Mouse (Mus musculus) forebrain, embryonic 11.5 days (tissue): ENCODE results near the gene Rpl35a. TPM values are rescaled to one million over a fixed set of nuclear protein-coding genes. Genes with fewer than 3 reads are reported as not detected.

ENCODE experiments used
- ATAC-seq: fragments of 200-750 bp; cut with Nextera tagmentation; replicated peaks from 2 replicates; pipeline ENCODE4 v1.8.0; 2017; ENCODE audit warnings: moderate TSS enrichment; ENCODE audit not compliant: low FRiP score
- DNase-seq: peaks from one replicate; pipeline ENCODE4 v3.0.0-alpha.2; 2017; ENCODE audit warnings: low spot score
- H3K27ac ChIP-seq: fragments of 300-500 bp; sonication (generic); 2 replicates; pipeline ENCODE4 v1.5.1; 2014; ENCODE audit warnings: low read depth, low read length
- H3K27me3 ChIP-seq: fragments of 300-500 bp; sonication (generic); 2 replicates; pipeline ENCODE4 v1.6.1; 2014; ENCODE audit warnings: mild to moderate bottlenecking, low read length, mixed read lengths; ENCODE audit not compliant: control insufficient read depth, insufficient read depth
- H3K36me3 ChIP-seq: fragments of 300-500 bp; sonication (generic); 2 replicates; pipeline ENCODE4 v1.6.1; 2014; ENCODE audit warnings: mild to moderate bottlenecking, low read length, moderate library complexity, mixed read lengths; ENCODE audit not compliant: control insufficient read depth, insufficient read depth
- H3K4me1 ChIP-seq: fragments of 300-500 bp; sonication (generic); replicated peaks from 2 replicates; pipeline ENCODE4 v1.6.1; 2014; ENCODE audit warnings: low read length, mixed read lengths; ENCODE audit not compliant: control insufficient read depth, insufficient read depth
- H3K4me2 ChIP-seq: fragments of 300-500 bp; sonication (generic); 2 replicates; pipeline ENCODE4 v1.6.1; 2014; ENCODE audit warnings: low read depth, mild to moderate bottlenecking, low read length, moderate library complexity, mixed read lengths; ENCODE audit not compliant: severe bottlenecking
- H3K4me3 ChIP-seq: fragments of 300-500 bp; sonication (generic); 2 replicates; pipeline ENCODE4 v1.5.1; 2014; ENCODE audit warnings: low read depth, low read length
- H3K9ac ChIP-seq: fragments of 300-500 bp; sonication (generic); 2 replicates; pipeline ENCODE4 v1.6.1; 2014; ENCODE audit warnings: low read length
- H3K9me3 ChIP-seq: fragments of 300-500 bp; sonication (generic); 2 replicates; pipeline ENCODE4 v1.6.1; 2016; ENCODE audit warnings: low read length, mixed read lengths; ENCODE audit not compliant: control insufficient read depth
- WGBS: fragments of 180-500 bp; shearing (Covaris S2); extraction: QIAGEN DNeasy Blood & Tissue Kit; methylation state at CpG from one replicate; pipeline ENCODE4 v1.1.7; 2014; 5-methylcytosine and 5-hydroxymethylcytosine counted together
- polyA plus RNA-seq: library from polyadenylated mRNA; unstranded; fragments of >200 nt; fragmentation: Nextera tagmentation; extraction: Ambion mirVana; gene quantifications from 2 replicates; pipeline ENCODE4 v1.2.1, GENCODE M21; 2014

The Rpl35a gene
- polyA plus RNA-seq, 1 experiment from 2014 or later: 852 TPM

- H3K27ac ChIP-seq: no peak overlapping the region
- no peaks in the 10 kb centered on the region for H3K9me3 ChIP-seq
- ATAC-seq: no peak
- no peak overlapping the region for H3K4me2 ChIP-seq
- no peak for DNase-seq
- no peak overlapping the region for H3K9ac ChIP-seq
- H3K4me3 ChIP-seq: no peak overlapping the region
- H3K36me3 ChIP-seq: no peaks in the 10 kb centered on the region; the same call in 1 of the 2 replicates
- H3K4me1 ChIP-seq: no peaks in the 10 kb centered on the region
- H3K27me3 ChIP-seq: no peaks in the 10 kb centered on the region
- 93% methylated on average over 5 of the region's 5 CpGs for WGBS
Measured at GRCm38 (mm10) chr16:33017677-33018349, 38.4 kb upstream of the Rpl35a start.

GRCm38 (mm10) chr16:33019117-33019770 lies 37.0 kb upstream of the Rpl35a start:
- Histone ChIP-seq H3K4me1 (no peaks in the 10 kb centered on the region), H3K9me3 (no peaks in the 10 kb centered on the region), H3K27ac (no peak overlapping the region), H3K27me3 (no peaks in the 10 kb centered on the region), H3K36me3 (no peaks in the 10 kb centered on the region), H3K9ac (no peak overlapping the region), H3K4me2 (no peak overlapping the region), H3K4me3 (no peak overlapping the region)
- 80% methylated on average over 21 of the region's 21 CpGs for WGBS
- no peak for DNase-seq
- no peak for ATAC-seq

DNA sequence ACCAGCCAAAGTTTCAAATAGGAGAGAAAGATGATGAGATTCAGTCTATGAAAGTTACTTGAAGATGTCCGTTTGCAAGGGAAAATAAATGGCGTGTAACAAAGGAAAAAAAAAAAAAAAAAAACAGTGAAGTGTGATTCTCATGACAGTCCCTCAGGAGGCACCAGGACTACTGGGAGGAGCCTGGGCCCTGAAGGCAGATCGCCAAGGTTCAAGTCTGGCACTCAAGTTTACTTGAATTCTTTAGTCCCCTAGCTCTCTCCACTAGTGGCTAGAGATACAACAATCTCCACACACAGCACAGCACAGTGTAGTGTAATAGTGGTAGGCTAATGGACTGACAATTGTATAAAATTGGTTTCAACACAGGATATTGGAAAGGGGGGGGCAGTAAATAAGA lies 34.9 kb upstream of the Rpl35a start:
- H3K4me2 ChIP-seq: no peak overlapping the region
- H3K27me3 ChIP-seq: no peaks in the 10 kb centered on the region
- H3K9ac ChIP-seq: no peak overlapping the region
- WGBS: 77% methylated on average over 3 of the region's 3 CpGs
- no peak overlapping the region for H3K27ac ChIP-seq
- DNase-seq (no peak), ATAC-seq (no peak)
- H3K4me3 ChIP-seq: no peak overlapping the region
- H3K4me1 ChIP-seq: no peaks in the 10 kb centered on the region
- no peaks in the 10 kb centered on the region for H3K9me3 ChIP-seq
- no peaks in the 10 kb centered on the region for H3K36me3 ChIP-seq

- WGBS: 6% methylated on average over 4 of the region's 4 CpGs
Measured at GRCm38 (mm10) chr16:33023750-33024149, 32.5 kb upstream of the Rpl35a start.

GRCm38 (mm10) chr16:33024456-33025104 lies 31.7 kb upstream of the Rpl35a start:
- H3K4me2 ChIP-seq: no peak overlapping the region
- H3K9ac ChIP-seq: no peak overlapping the region
- H3K27ac ChIP-seq: no peak overlapping the region
- H3K4me1 ChIP-seq: no peaks in the 10 kb centered on the region
- H3K4me3 ChIP-seq: no peak overlapping the region
- H3K9me3 ChIP-seq: no peaks in the 10 kb centered on the region
- no peak for ATAC-seq
- H3K36me3 ChIP-seq: no peaks in the 10 kb centered on the region
- 84% methylated on average over 8 of the region's 8 CpGs for WGBS
- DNase-seq: no peak
- H3K27me3 ChIP-seq: no peaks in the 10 kb centered on the region

More at GRCm38 (mm10) chr16:33023750-33024149, 32.5 kb upstream of the Rpl35a start:
- ATAC-seq: no peak
- no peak overlapping the region for H3K27ac ChIP-seq
- H3K36me3 ChIP-seq: no peaks in the 10 kb centered on the region
- peak; percentile 90 for DNase-seq
- no peak overlapping the region for H3K4me2 ChIP-seq
- no peak overlapping the region for H3K4me3 ChIP-seq
- H3K9ac ChIP-seq: no peak overlapping the region
- H3K4me1 ChIP-seq: no peaks in the 10 kb centered on the region
- H3K9me3 ChIP-seq: no peaks in the 10 kb centered on the region
- no peaks in the 10 kb centered on the region for H3K27me3 ChIP-seq

DNA sequence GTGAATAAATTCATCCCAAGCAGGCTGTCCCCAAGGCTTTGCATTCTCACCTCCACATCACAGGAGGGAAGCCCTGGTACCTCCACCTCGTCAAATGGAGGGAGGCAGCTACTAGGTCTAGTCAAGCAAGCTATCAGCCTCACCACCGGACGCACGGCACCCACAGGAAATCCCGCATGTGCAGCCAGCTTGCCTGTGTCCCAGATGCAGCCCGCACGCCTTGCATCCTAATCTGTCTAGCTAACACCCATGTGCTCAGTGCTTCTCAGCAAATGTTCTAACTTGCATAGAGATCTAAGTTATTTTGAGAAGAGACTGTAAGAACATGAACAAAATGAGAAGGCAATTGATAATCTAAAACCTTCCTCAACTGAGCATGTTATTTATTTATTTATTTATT lies 29.9 kb upstream of the Rpl35a start:
- Histone ChIP-seq H3K36me3 (no peaks in the 10 kb centered on the region), H3K9ac (no peak overlapping the region), H3K9me3 (no peaks in the 10 kb centered on the region), H3K4me2 (no peak overlapping the region), H3K4me1 (no peaks in the 10 kb centered on the region), H3K27ac (no peak overlapping the region), H3K27me3 (no peaks in the 10 kb centered on the region), H3K4me3 (no peak overlapping the region)
- ATAC-seq (no peak), DNase-seq (no peak)
- 92% methylated on average over 7 of the region's 7 CpGs for WGBS

- WGBS: 93% methylated on average over 4 of the region's 4 CpGs
- H3K27me3 ChIP-seq: no peaks in the 10 kb centered on the region
- no peaks in the 10 kb centered on the region for H3K4me1 ChIP-seq
- no peak overlapping the region for H3K27ac ChIP-seq
- H3K9me3 ChIP-seq: no peaks in the 10 kb centered on the region
- no peak overlapping the region for H3K4me3 ChIP-seq
- H3K4me2 ChIP-seq: no peak overlapping the region
- H3K9ac ChIP-seq: no peak overlapping the region
- DNase-seq (no peak), ATAC-seq (no peak)
- H3K36me3 ChIP-seq: no peaks in the 10 kb centered on the region
Measured at GRCm38 (mm10) chr16:33036006-33036405, 20.2 kb upstream of the Rpl35a start.

GRCm38 (mm10) chr16:33042682-33043081 lies 13.6 kb upstream of the Rpl35a start:
- Histone ChIP-seq H3K9ac (no peak overlapping the region), H3K4me1 (no peaks in the 10 kb centered on the region), H3K9me3 (no peaks in the 10 kb centered on the region), H3K27ac (no peak overlapping the region), H3K4me3 (no peak overlapping the region), H3K27me3 (no peaks in the 10 kb centered on the region), H3K4me2 (no peak overlapping the region), H3K36me3 (no peaks in the 10 kb centered on the region)
- WGBS: 82% methylated on average over 1 of the region's 1 CpGs
- ATAC-seq: no peak
- DNase-seq: no peak
